Mouse (Mus musculus): Measurements from ENCODE around the gene Epp13.
"Not testable (repeated sequence)": the region's sequence is repeated elsewhere in the genome, so short reads cannot be mapped to it uniquely, and the experiment has no call there.

The Epp13 gene

GRCm38 (mm10) chr7:6252410-6252809 lies at the start of gene Epp13:
Gene Epp13, plus strand, starts transcription at chr7:6252710.
- no peak for DNase-seq

DNA sequence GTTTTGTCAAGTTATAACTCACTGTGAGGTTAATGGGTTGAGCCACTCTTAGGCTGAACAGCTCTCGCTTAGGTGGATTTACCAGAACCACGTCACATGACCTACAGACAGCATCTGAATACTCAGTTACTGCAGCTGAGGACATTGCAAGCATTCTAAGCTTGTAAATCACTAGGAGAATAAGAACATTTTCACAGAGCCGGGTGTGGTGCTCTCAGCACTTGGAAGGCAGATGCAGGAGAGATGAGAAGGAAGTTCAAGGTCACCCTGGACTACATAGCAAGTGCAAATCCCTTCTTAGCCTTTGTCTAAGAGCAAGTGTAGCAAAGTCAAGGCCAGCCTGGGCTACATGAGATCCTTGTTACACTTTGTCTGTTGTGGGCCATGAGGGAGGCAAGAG lies 48.3 kb upstream of the Epp13 start:
- DNase-seq, result no peak

DNA sequence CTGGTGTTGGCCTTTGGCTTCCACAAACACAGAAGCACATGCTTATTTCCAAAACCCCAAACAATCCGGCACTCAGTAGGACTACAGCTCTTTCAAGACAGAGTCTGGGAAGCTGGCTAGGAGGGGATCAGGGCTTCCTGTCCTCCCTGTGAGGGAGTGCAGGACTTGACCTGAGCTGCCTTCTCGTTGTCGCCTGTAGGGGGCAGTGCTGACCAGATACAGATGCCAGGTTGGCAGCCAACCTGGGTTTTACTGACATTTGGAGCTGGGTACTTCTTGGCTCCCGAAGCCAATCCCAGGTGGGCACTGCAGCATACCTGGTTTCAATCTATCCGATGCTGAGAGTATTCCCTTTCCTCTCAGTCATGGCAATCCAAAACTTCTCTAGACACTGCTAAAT lies 39.4 kb upstream of the Epp13 start:
- peak; percentile 24 for DNase-seq

GRCm38 (mm10) chr7:6214691-6215090 lies 37.8 kb upstream of the Epp13 start:
- not testable (repeated sequence) for DNase-seq

DNA sequence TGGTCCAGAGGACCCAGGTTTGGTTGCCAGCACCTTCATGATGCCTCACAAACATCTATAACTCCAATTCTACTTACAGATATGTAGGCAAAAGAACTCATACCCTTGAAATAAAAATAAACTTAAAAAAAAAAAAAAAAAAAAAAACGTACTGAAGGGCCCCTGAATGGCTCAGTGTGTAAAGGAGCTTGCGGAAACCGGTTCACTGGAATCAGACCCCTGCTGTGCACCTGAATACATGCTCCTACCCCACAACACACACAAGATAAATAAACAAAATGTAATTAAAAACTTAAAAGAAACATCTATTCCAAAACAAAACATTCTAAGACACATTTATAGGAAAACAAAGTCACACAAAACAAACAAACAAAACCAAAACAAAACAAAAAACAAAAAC lies 32.4 kb upstream of the Epp13 start:
- DNase-seq, result no peak

DNA sequence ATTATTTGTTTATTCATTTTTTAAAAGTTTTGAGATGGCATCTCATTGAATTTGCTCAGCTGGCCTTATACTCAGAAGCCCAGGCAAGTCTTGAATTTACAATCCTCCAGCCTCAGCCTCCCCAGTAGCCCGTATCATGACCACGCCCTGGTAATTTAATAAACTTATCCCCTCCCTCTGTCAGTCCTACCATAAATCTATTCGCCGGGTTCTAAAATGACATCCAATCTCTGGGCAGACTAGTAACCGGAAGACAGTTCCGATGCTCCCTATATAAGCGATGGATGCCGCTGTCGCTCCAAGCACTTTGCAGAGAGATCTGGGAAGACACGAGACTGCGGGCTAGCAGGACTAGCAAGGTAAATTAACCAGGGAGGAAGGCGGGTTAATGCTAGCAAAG lies 30.5 kb upstream of the Epp13 start, which contains the start of gene Zscan5b:
Zscan5b (plus strand) TSS at position 301 of the 400 bp plus-strand sequence.
- DNase-seq, result no peak

DNA sequence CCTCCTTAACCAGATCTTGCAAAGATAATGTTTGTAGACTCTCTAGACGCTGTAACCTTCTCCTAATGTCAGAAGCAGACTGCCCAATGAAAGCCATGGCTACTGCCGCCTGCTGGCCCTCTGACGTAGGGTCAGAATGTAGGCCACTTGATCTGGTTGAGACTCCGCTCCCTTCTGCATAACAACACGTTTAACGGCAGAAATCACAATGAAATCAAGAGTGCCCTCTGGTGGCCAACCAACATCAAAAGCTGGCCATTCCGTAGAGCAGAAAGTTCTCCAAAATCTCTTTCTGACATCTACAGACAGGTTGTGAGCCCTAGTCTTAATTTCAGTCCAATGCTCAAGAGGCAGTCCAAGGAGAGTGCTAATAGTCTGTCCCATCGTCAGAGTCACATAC lies 24.0 kb upstream of the Epp13 start:
- peak; percentile 10 for DNase-seq

DNA sequence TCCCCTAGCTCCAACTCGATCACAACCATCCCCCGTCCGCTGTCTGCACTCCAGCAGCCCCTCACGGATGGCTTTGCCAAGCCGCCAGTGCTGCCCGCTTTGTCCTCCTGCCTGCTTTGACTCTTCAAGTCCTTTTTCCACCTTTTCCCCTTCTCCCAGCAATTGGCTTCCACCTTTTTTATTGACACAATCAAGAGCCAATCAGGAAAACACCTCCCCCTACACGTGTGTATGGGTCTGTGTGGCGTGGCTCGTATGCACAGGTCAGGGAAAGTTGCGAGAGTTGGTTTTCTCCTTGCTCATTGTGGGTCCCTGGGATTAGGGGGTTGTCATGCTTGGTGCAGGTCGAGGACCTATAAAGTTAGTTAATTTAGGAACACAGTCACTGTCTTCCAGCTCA lies 12.7 kb upstream of the Epp13 start:
- no peak for DNase-seq

DNA sequence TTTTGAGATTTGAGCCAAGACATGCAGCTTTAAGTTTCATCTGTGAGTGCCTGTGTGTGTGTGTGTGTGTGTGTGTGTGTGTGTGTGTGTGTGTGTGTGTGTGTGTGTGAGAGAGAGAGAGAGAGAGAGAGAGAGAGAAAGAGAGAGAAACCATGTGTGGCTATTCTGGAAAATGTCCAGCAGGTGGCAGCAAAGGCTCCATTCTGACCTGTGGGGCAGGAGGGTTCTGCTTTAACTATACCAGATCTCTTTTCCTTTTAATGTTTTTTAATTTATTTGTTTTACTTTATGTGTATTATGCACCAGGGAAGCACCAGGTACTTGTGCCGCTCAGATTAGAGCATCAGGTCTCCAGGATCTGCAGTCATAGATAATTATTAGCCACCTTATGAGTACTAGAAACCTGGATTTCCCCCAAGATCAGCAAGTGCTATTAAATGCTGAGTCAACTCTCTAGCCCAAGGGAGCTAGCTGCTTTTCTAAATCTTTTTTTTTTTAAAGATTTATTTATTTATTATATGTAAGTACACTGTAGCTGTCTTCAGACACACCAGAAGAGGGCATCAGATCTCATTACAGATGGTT lies 11.6 kb upstream of the Epp13 start:
- peak; percentile 35 for DNase-seq

- no peak for DNase-seq
These were observed 7.9 kb upstream of the Epp13 start for GRCm38 (mm10) chr7:6244361-6245292.

- no peak for DNase-seq
These were observed 1.9 kb downstream of the Epp13 start for GRCm38 (mm10) chr7:6254451-6254850.

DNA sequence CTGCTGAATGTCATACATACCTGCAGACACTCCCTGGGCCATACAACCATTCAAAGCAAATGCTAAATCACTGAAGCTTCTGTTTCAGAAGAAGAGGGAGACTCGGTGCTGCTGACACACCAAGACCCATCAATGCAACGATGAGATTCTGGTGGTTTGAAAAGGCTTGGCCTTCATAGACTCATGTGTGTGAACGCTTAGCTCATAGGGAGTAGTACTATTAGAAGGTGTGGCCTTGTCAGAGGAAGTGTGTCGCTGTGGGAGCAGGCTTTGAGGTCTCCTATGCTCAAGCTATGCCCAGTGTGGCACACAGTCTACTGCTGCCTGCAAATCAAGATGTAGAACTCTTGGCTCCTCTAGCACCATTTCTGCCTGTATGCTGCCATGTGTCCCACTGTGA lies 4.9 kb downstream of the Epp13 start:
- no peak for DNase-seq

DNA sequence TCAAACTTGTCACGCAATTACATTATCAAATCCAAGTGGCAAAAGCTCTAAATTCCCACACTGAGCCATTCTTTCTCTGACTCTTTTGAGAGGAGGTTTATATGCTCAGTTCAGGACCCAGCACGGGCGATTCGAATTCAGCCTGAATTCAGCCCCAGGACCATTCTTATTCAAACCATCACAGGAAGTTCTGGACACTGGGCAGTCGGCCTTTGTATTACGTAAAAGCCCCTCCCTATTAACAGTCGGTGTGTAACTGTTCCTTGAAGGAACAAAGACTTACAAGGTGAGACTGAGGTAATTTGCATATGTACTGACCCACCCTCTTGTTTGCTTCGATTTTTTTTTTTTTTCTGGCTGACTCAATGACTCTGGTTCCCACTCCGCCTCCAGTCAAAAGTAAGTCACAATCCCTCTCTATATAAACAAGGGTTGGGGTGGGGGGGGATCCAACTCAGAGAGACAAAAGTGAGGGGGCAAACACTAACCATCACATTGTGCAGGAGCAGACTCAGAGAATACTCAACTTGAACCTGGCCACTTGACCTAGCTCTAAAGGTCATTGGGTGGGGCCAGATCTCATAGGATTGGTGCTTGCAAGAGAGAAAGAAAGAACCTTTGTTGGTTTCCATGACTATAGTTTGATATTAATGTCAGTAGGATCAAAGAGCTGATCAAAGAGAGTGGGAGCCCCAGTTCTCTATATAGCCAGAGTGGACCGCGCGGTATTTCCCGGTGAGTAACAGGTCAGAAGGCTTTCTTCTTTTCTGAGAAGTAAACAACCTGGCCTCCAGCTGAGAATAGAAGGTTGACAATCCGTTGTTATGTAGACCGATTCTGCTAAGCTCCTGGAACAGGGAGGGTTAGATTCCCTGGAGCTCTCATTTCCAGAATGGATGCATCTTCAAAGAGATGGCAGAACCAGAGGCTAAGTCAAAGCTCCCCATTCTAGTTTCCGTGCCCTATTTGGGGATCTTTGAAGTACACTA lies 6.0 kb downstream of the Epp13 start:
- no peak for DNase-seq

DNA sequence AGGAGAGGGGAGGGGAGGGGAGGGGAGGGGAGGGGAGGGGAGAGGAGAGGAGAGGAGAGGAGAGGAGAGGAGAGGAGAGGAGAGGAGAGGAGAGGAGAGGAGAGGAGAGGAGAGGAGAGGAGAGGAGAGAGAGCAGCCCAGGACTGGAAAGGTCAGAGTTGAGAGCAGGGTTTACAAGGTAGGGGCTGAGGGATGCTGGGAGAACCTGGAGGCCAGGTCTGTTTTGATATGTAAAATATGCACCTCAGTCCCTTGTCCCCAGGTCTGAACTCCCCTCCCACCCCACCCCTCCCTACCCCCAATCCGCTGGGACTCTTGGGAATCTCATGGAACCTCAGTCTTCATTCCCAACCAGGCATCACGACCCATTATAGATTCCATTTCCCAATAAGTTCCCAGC lies 7.5 kb downstream of the Epp13 start:
- not testable (repeated sequence) for DNase-seq

DNA sequence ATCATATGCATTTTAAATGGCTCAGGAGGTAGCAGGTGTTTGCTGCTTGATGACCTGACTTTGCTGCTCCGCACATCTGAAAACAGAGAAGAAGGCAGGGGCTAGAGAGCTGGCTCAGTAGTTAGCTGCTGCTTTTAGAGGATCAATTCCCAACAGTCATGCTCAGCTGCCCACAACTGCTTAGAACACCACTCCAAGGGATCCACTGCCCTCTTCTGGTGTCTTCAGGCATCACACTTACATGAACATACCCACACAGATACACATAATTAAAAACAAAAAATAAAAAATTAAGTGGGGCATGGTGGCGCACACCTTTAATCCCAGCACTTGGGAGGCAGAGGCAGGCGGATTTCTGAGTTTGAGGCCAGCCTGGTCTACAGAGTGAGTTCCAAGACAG lies 9.6 kb downstream of the Epp13 start:
- DNase-seq, result no peak

DNA sequence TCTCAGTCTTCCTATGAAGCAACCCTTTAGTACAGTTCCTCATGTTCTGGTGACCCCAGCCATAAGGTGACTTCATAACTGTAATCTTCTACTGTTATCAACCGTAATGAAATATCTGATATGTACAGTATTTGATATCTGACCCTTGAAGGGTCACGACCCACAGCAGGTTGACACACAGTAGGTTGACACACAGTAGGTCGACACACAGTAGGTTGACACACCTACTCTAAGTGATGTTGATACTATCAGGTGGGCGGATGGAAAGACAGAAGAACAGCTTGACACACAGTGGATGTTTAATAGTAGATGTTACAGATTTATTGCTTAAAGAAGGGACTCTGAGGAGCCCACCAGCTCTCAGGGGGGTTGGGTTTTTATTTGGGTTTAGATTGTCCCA lies 10.5 kb downstream of the Epp13 start:
- DNase-seq, result no peak

- DNase-seq, result no peak
These were observed 13.2 kb downstream of the Epp13 start for GRCm38 (mm10) chr7:6265695-6266094.

GRCm38 (mm10) chr7:6277906-6278305 lies 25.4 kb downstream of the Epp13 start:
- DNase-seq, result no peak

DNA sequence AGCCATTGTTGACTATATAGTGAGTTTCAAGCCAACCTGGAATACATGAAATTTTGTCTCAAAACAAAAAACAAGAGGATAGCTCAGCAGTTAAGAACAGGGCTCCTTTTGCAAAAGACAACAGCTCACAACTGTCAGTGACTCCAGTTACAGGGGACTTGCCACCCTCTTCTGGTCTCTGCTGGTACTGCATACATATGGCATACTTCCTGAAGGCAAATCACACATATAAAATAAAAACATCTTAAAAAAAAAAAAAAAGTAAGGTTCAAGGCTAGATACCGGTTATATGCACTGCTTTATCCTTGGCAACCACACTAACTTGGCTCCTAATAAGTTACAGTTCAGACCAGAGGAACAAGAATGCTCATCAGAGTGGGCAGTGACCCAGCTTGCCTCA lies 30.2 kb downstream of the Epp13 start:
- DNase-seq, result peak; percentile 89

- peak; percentile 87 for DNase-seq
These were observed 31.1 kb downstream of the Epp13 start for GRCm38 (mm10) chr7:6283451-6284075.

DNA sequence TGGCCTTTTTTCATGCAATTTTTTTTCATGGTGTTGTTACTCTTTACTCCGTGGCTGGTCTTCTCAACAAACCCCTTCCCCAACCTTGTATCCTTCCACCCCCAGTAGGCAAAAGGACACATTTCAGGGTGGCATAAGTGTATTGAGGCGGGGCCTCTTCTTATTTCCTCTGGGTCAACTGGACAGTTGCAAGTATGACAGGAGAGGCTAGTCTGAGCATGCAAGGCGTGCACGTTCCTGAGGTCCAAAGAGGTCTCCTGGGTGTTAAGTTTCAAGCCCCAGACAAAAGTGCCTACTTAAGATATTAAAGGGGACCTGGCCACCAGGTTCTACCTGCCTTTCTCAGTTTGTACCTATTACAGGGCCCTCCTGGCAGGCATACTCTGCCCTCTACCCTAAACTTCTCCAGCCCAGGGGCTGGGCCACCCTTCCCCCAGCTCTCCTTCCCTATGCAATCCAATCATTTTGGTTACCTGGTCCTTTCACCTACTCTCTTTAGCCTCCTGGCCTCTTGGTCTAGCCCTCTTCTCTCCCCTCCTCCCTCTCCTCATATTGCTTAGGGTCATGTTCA lies 32.0 kb downstream of the Epp13 start:
- DNase-seq, result peak; percentile 64

- peak; percentile 53 for DNase-seq
These were observed 32.9 kb downstream of the Epp13 start for GRCm38 (mm10) chr7:6285366-6285765.

Measured in cerebellum, adult 9-10 months (tissue).